Mouse (Mus musculus) heart, postnatal 0 days (tissue): ENCODE results near the gene Fam168a.

Experiments
- CTCF ChIP-seq: IDR thresholded peaks from 2 replicates; pipeline ENCODE4 v1.5.1; 2016; ENCODE audit warnings: antibody characterized with exemption, control low read depth, low read depth
- EP300 ChIP-seq: IDR thresholded peaks from 2 replicates; pipeline ENCODE4 v1.6.1; 2016; ENCODE audit warnings: antibody characterized with exemption, low read depth

GRCm38 (mm10) chr7:100767568-100767967 is 61.1 kb downstream of the Fam168a start:
- TF ChIP-seq CTCF: no peak
- no peak for TF ChIP-seq EP300
